Mouse (Mus musculus) lung, postnatal 10 days (tissue): ENCODE results near the gene Brd9.

ENCODE experiments used
- DNase-seq: peaks from one replicate; pipeline ENCODE4 v3.0.0; 2021

Gene Brd9

GRCm38 (mm10) chr13:73937321-73938176, at the start of gene Brd9, which contains the start of gene Trip13:
TSS of gene Brd9 (plus strand) at chr13:73937811.
TSS of gene Trip13 (minus strand) at chr13:73937784.
- DNase-seq, result peak; percentile 94

DNA sequence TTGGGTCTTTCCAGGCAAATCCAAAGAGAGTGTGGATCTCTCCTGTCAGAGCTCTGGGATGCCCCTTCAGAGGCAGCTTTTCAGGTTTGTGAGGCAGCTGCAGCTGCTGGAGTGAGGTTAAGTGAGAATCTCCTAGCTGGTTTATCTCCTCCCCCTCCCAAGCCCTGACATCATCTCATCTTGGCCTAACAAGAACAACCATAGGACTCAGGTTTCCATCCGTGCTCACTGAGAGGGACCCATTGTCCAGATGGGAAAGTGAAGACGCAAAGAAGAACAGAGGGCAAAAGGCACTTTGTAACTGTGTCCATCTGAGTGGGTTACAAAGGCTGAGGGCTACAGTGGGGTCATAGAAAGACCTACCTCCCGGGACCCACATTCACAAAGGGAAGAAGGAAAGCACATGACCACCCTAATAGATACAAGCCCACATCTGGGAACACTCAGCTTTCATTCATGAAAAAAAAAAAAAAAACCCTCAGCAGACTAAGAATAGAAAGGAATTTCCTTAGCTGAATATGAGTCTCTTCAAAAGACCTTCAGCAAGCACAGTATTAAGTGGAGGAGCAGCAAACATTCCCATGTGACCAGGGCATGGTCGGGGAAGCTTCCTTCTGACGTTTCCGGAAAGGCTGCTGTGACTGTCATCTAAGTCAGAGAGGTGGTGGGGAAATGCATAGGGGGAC, 45.0 kb upstream of the Brd9 start:
- DNase-seq, result peak; percentile 51

DNA sequence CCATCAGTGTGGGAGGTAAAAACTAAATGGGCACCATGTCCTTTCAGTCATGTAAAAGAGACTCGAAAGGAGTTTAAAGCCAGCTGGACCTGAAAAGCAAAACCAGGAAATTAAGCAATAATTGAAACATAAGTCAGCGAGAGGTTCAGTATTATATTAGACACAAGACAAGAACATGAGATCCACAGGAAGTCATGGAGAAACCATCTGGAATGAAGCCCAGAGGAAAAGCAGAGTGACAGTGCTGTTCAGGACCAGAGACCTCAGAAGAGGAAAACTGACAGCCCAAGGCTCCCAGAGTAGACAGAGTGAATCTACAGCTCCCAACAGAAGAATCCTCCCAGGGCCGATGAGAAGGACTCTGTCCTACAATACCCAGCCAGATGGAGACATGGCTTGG, 40.0 kb upstream of the Brd9 start:
- DNase-seq, result peak; percentile 16

DNA sequence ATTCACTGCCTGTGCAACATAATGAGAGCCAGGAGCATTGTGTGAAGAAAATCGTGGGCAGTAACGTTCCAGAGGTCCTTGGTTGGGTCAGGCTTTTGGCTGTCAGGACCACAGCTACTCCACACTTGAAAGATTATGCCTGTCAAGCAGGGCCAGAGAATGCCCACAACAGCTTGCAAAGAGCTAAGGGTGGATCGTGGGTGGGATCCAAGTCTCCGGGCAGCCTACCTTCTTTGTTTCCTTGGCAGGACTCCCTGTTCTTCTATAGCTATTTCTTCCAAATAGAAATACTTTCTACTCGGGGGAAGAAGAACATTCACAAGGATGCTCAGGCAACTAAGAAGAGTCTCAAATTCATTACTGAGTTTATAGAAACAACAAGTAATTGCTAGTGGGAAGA, 30.5 kb upstream of the Brd9 start:
- DNase-seq, result no peak

GRCm38 (mm10) chr13:73907683-73908412, 29.8 kb upstream of the Brd9 start:
- peak; percentile 74 for DNase-seq

GRCm38 (mm10) chr13:73913066-73913465, 24.5 kb upstream of the Brd9 start:
- DNase-seq, result no peak

- no peak for DNase-seq
Observed at GRCm38 (mm10) chr13:73932201-73932600, 5.4 kb upstream of the Brd9 start.

DNA sequence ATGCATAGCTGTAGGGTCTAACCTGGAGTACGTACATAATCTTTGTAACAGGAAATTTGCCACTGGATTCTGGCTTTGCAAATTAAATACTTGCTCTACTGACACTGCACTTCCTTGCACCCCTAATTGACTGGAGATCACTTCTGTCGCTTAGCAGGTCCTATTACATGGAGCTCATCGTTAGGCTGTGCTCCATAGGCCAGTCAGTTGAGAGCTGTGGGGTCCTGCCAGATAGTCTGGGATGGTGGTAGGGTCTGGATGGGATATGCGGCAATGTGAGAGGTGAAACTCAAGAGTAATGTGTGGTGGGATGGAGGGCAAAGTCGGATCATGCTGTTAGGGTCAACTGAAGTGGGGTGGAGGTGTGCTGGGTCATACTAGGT, 682 bp upstream of the Brd9 start:
- DNase-seq, result no peak

- DNase-seq, result no peak
Observed at GRCm38 (mm10) chr13:73938177-73938560, 558 bp downstream of the Brd9 start.

GRCm38 (mm10) chr13:73939101-73939500, 1.5 kb downstream of the Brd9 start:
- DNase-seq, result no peak

DNA sequence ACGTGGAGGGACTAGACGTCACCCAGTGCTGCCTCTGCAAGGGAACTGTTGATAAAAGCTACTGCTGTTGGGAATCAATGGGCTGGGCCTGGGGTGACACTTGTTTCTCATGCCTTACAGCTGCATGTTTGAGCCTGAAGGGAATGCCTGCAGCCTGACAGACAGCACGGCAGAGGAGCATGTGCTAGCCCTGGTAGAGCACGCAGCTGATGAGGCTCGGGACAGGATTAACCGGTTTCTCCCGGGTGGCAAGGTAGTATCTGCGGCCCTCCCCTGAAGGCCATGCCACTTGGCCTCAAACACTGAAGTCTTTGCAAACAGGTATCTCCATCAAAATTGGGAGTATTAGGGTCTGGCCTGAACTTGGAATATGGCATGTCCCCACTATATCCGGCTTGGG, 7.0 kb downstream of the Brd9 start:
- DNase-seq, result no peak

DNA sequence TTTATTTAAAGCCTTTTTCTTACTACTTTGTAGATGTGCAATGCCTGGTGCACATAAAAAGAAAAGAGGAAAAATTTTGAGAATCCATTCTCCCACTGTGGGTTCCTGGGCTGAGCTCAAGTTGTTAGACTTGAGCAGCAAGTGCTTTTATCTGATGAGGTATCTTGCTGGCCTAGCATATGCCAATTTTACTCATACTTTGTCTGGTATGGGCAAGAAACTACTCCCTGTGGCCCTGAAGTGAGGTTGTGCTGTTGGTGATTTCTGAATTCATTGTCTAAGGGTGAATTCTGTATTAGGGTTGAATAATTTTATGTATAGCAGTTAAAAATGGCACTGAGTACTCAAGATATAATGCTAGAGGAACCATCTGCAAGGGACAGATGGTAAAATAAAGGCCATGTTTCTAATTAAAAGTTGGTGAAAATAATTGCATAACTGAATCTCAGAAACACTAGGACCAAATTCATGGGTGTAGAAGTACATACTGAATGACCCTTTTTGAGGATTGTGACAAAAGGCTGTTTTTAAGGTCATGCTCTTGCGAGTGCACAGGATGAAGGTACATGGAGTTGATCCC, 16.0 kb downstream of the Brd9 start:
- no peak for DNase-seq

GRCm38 (mm10) chr13:73954666-73955065, 17.1 kb downstream of the Brd9 start:
- DNase-seq, result no peak

DNA sequence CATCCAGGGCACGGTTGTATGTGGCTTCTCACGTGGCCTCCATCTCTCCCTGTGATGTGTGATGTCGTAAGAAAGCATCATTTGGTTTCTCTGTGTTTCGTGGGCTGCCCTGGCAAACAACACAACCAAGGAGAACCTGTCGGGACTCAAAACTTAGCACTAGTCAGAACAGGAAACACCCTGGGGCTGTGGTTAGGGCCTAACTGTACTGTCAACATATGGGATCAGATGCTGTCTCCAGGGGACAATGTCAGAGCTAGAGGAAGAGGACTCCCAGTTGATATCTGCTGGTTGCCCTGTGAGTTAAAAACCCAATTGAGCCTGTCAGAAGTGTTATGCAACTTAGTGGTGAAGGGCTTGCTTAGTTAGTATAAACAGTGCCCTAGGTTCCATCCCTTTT, 17.9 kb downstream of the Brd9 start:
- DNase-seq, result no peak

DNA sequence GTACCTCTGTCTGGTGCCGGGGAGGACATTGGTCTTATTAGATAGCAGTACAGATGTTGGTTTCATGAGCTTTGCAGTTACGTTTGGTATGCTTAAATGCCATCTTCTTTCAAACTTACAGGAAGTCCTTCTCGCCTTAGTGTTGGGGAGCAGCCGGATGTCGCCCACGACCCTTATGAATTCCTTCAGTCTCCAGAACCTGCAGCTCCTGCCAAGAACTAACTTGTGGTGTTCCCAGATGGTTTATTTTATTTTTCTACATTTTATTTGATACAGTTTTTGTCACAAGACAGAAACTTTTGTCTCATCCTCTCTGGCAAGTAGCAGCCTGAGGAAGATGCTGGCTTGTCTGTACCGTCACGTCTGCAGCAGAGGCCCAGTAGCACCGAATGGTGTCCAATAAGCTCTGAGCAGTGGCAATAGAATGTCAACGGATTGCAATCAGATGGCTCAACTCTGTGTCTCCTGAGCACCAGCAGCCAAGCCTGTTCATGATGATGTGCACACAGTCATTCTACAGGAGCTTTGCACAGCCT, 22.6 kb downstream of the Brd9 start:
- no peak for DNase-seq

DNA sequence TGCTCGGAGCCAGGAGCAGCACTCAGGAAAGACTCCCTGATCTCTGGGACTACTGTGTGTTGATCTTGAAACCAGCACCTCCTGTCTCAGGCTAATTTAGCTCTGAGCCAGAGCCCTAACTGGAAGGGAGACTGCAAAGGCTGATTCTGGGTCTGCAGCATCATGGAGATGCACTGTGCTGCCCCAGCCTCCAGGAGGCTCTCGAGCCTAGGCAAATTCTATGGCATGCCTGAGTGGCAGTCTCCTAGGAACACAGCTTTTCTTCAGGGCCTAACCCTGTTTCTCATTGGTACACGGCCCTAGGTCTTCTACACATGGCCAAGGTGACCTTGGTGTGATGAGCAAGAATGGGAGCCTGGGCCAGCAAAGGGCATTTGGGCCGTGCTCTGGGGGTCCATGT, 23.6 kb downstream of the Brd9 start:
- DNase-seq, result peak; percentile 21

DNA sequence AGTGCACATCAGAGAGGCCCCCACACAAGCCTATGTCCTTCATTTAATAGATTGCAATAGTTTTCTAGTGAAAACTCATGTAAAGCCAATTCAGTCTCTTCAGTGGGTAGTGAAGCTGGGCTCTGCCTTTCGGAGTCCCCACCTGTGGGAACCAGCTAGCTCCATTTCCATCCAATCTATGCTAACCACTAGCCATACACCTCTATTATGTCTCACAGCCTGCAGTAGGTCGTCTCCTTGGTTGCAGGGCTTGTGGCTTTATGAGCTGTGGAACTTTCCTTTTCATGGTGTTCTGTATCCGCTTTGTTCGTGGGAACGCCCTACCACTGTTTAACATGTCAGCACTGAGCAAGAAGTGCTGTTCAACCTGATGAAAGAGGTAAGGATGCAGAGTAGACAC, 25.9 kb downstream of the Brd9 start, which contains the start of gene Zdhhc11:
Gene Zdhhc11 (plus strand): TSS at position 301 of the 400 bp plus-strand sequence.
- DNase-seq, result no peak

DNA sequence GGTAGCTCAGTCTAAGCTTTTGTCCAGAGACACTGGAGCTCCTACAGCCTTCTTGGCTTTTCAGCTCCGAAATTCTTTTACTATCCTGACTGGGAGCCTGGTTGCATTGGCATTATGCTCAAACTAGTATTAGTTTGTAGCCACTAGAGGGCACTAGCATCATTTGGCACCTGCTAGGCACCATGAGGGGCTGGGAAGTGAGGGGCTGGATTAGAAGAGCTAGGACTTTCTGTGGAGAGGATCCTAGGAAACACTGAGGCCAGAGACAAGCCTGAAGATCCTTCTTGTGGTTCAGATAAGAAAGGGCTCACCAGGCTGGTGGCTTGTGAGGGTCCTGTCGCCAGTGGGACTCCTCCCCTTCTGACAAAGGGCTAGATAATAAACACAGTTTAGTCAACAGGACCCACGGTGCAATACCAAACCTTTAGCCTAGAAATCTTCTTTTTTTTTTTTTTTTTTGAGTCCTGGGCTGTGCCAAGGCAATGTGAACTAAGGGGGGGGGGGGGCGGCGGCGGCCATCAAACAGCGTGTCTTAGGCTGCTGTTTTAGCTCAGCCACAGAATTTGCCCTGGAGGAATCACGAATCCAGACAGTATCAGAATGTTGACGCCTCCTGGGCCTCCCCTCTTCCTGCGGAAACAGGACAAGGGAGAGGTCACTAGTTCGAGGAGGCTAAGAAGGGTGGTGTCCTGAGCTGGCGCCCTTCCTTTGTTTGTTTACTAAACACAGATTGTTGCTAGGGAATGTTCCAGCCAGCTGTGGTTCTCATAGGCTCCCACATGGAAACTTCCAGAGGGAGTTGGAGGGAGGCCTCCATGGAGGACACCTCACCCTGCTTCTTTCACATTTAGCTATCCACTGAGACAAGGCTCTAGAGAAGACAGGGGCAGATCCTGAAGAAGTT, 33.2 kb downstream of the Brd9 start:
- DNase-seq, result peak; percentile 95

- DNase-seq, result peak; percentile 64
Observed at GRCm38 (mm10) chr13:73974523-73974922, 36.9 kb downstream of the Brd9 start.

DNA sequence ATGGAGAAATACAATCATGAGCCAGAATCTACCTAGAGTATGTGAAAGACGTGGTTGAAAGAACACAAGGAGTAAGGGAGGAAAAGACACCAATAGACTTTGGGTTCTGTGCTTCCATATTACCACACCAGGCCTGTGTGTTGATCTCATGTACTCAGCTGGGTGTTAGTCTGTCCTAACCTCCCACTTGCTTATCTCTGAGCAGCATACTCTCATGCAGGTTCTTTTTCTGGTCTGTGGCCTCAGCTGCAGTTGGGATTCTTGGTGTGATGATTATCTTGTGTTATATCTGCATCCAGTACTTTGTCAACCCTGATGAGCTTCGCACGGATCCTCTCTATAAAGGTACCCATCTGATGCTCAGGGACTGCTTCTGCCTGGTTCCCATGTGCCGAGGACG, 39.3 kb downstream of the Brd9 start:
- no peak for DNase-seq

DNA sequence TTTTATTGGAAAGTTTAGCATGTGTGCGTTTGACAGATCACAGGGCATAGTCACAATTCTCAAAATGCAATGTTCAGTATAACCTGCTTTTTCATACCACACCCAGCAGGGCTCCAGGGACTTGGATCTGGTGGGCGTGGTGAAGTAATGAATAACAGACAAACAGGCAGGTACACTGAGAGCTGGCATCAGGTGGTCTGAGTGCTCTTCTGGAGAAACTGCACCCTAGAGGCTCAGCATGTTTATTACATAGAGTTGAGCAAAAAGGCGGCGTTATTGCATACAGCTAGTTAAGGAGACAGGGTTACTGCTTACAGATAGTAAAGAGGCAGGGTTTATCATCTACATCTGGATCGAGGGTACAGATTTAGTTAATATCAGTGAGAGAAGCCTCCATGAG, 52.7 kb downstream of the Brd9 start:
- DNase-seq, result no peak

DNA sequence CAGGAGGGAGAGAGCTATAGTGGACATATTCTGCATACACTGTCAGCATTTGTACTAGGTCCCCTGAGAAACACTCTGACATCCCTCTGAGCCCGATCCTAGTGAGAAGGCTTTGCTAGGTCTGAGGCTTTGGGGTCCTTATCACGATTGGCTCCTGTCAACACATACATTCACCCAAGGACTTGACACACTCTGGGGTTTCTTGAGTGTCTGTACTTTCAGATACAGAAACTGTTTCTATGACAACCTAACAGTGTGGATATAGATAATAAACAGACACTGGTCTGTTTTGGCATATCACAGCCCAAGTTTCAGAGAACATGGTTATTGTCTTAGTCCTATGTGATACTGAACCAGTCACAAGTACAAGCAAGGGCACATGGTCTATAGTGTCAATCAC, 53.1 kb downstream of the Brd9 start:
- DNase-seq, result no peak
